Mouse (Mus musculus): ENCODE measurements around the gene Tjp2.
"Not testable (repeated sequence)": the region's sequence is repeated elsewhere in the genome, so short reads cannot be mapped to it uniquely, and the experiment has no call there.

Gene Tjp2

GRCm38 (mm10) chr19:24220795-24221445 is 3.9 kb downstream of the Tjp2 start:
- DNase-seq = no peak

GRCm38 (mm10) chr19:24219011-24219410 is 5.8 kb downstream of the Tjp2 start:
- DNase-seq = no peak

- no peak for DNase-seq
Observed at GRCm38 (mm10) chr19:24218291-24218690, 6.5 kb downstream of the Tjp2 start.

GRCm38 (mm10) chr19:24217851-24218250 is 7.0 kb downstream of the Tjp2 start:
- no peak for DNase-seq

GRCm38 (mm10) chr19:24216771-24217170 is 8.1 kb downstream of the Tjp2 start:
- no peak for DNase-seq

- no peak for DNase-seq
Observed at GRCm38 (mm10) chr19:24214939-24215338, 9.9 kb downstream of the Tjp2 start.

GRCm38 (mm10) chr19:24213299-24213698 is 11.5 kb downstream of the Tjp2 start:
- no peak for DNase-seq

GRCm38 (mm10) chr19:24212552-24213249 is 12.1 kb downstream of the Tjp2 start:
- no peak for DNase-seq

GRCm38 (mm10) chr19:24211168-24211567 is 13.7 kb downstream of the Tjp2 start:
- DNase-seq = no peak

GRCm38 (mm10) chr19:24209516-24209915 is 15.3 kb downstream of the Tjp2 start:
- no peak for DNase-seq

- DNase-seq = no peak
Observed at GRCm38 (mm10) chr19:24207967-24208366, 16.9 kb downstream of the Tjp2 start.

GRCm38 (mm10) chr19:24205001-24205400 is 19.8 kb downstream of the Tjp2 start:
- DNase-seq = no peak

GRCm38 (mm10) chr19:24201848-24202247 is 23.0 kb downstream of the Tjp2 start:
- no peak for DNase-seq

- DNase-seq = no peak
Observed at GRCm38 (mm10) chr19:24200566-24200965, 24.3 kb downstream of the Tjp2 start.

- no peak for DNase-seq
Observed at GRCm38 (mm10) chr19:24198676-24199303, 26.0 kb downstream of the Tjp2 start.

GRCm38 (mm10) chr19:24197338-24197737 is 27.5 kb downstream of the Tjp2 start:
- no peak for DNase-seq

GRCm38 (mm10) chr19:24195224-24195623 is 29.6 kb downstream of the Tjp2 start:
- no peak for DNase-seq

- DNase-seq = no peak
Observed at GRCm38 (mm10) chr19:24194216-24194615, 30.6 kb downstream of the Tjp2 start.

GRCm38 (mm10) chr19:24192946-24193345 is 31.9 kb downstream of the Tjp2 start:
- no peak for DNase-seq

- DNase-seq = no peak
Observed at GRCm38 (mm10) chr19:24187791-24188190, 37.0 kb downstream of the Tjp2 start.

GRCm38 (mm10) chr19:24187358-24187757 is 37.5 kb downstream of the Tjp2 start:
- not testable (repeated sequence) for DNase-seq

- DNase-seq = no peak
Observed at GRCm38 (mm10) chr19:24183680-24184235, 41.1 kb downstream of the Tjp2 start.

- DNase-seq = no peak
Observed at GRCm38 (mm10) chr19:24180415-24180814, 44.4 kb downstream of the Tjp2 start.

GRCm38 (mm10) chr19:24178086-24178485 is 46.7 kb downstream of the Tjp2 start:
- no peak for DNase-seq
